Mouse (Mus musculus) liver, embryonic 15.5 days (tissue): Measurements from ENCODE around the gene Ubl3. TPM values are rescaled to one million over a fixed set of nuclear protein-coding genes. Genes with fewer than 3 reads are reported as not detected.

Experiments
- ATAC-seq: fragments of 200-750 bp; cut with Nextera tagmentation; 2 replicates; pipeline ENCODE4 v1.8.0; 2017; ENCODE audit warnings: moderate number of reproducible peaks, mild to moderate bottlenecking, moderate library complexity; ENCODE audit not compliant: insufficient read depth
- H3K27ac ChIP-seq: fragments of 300-500 bp; sonication (generic); replicated peaks from 2 replicates; pipeline ENCODE4 v1.5.1; 2015; ENCODE audit warnings: mild to moderate bottlenecking, inconsistent platforms
- H3K27me3 ChIP-seq: fragments of 300-500 bp; sonication (generic); 2 replicates; pipeline ENCODE4 v1.6.1; 2015; ENCODE audit warnings: mild to moderate bottlenecking, inconsistent platforms
- H3K36me3 ChIP-seq: fragments of 300-500 bp; sonication (generic); replicated peaks from 2 replicates; pipeline ENCODE4 v1.6.1; 2015; ENCODE audit warnings: moderate library complexity, mild to moderate bottlenecking, inconsistent platforms
- H3K4me1 ChIP-seq: fragments of 300-500 bp; sonication (generic); replicated peaks from 2 replicates; pipeline ENCODE4 v1.6.1; 2015; ENCODE audit warnings: inconsistent platforms
- H3K4me2 ChIP-seq: fragments of 300-500 bp; sonication (generic); 2 replicates; pipeline ENCODE4 v1.6.1; 2015; ENCODE audit warnings: moderate library complexity, mild to moderate bottlenecking, inconsistent platforms
- H3K4me3 ChIP-seq: fragments of 300-500 bp; sonication (generic); replicated peaks from 2 replicates; pipeline ENCODE4 v1.5.1; 2015; ENCODE audit warnings: mild to moderate bottlenecking, inconsistent platforms
- H3K9ac ChIP-seq: fragments of 300-500 bp; sonication (generic); 2 replicates; pipeline ENCODE4 v1.6.1; 2015; ENCODE audit warnings: moderate library complexity, mild to moderate bottlenecking, inconsistent platforms
- H3K9me3 ChIP-seq: fragments of 300-500 bp; sonication (generic); replicated peaks from 2 replicates; pipeline ENCODE4 v1.6.1; 2016; ENCODE audit warnings: inconsistent platforms
- WGBS: fragments of 180-500 bp; shearing (Covaris S2); methylation state at CpG from one replicate; pipeline ENCODE4 v1.1.7; 2015; ENCODE audit warnings: mixed read lengths; ENCODE audit not compliant: insufficient replicate concordance; 5-methylcytosine and 5-hydroxymethylcytosine counted together
- polyA plus RNA-seq: library from polyadenylated mRNA; unstranded; fragments of >200 nt; fragmentation: Nextera tagmentation; extraction: Ambion mirVana; gene quantifications from 2 replicates; pipeline ENCODE4 v1.2.1, GENCODE M21; 2015

The Ubl3 gene
- polyA plus RNA-seq, 1 experiment from 2014 or later, result 21.1 TPM

GRCm38 (mm10) chr5:148559261-148559958 is 6.8 kb upstream of the Ubl3 start:
- Histone ChIP-seq H3K27ac (no peak overlapping the region), H3K4me3 (no peak overlapping the region), H3K9ac (no peak overlapping the region), H3K36me3 (no peaks in the 10 kb centered on the region), H3K27me3 (peaks cover 19% of the 10 kb centered on the region), H3K9me3 (no peaks in the 10 kb centered on the region), H3K4me1 (peaks cover 7% of the 10 kb centered on the region; the same call in 1 of the 2 replicates), H3K4me2 (no peak overlapping the region)
- WGBS, result 44% methylated on average over 15 of the region's 15 CpGs
- no peak for ATAC-seq

DNA sequence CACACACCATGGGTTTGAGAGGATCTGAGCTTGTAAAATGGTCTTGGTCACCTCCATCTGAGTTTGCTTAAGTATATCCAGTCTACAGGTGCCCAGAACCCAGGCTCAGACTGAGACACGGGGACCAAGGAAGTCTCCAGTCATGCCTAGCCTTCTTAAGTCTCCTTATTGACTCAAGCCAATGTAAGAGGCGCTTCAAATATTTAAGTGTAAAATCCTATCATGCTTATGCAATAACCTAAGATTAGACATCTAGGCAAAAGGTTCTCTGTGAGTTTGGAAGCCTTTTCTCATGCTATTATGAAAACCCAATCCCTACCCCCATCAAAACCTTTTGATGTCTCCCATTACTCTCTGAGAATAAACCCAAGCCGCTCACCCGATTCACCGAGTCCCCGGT is 5.9 kb upstream of the Ubl3 start:
- ATAC-seq, result no peak
- H3K27ac ChIP-seq, result no peak overlapping the region
- no peak overlapping the region for H3K4me3 ChIP-seq
- H3K27me3 ChIP-seq, result peaks cover 28% of the 10 kb centered on the region
- H3K4me2 ChIP-seq, result no peak overlapping the region
- H3K36me3 ChIP-seq, result no peaks in the 10 kb centered on the region
- WGBS, result 78% methylated on average over 6 of the region's 6 CpGs
- no peak overlapping the region for H3K9ac ChIP-seq
- peaks cover 7% of the 10 kb centered on the region; the same call in 1 of the 2 replicates for H3K4me1 ChIP-seq
- H3K9me3 ChIP-seq, result no peaks in the 10 kb centered on the region

- no peaks in the 10 kb centered on the region for H3K9me3 ChIP-seq
- H3K9ac ChIP-seq, result no peak overlapping the region
- 62% methylated on average over 5 of the region's 5 CpGs for WGBS
- H3K4me1 ChIP-seq, result peaks cover 13% of the 10 kb centered on the region; the same call in 1 of the 2 replicates
- peaks cover 48% of the 10 kb centered on the region for H3K27me3 ChIP-seq
- H3K4me3 ChIP-seq, result no peak overlapping the region
- H3K36me3 ChIP-seq, result no peaks in the 10 kb centered on the region
- ATAC-seq, result no peak
- no peak overlapping the region for H3K27ac ChIP-seq
- no peak overlapping the region for H3K4me2 ChIP-seq
These were observed 3.9 kb upstream of the Ubl3 start for GRCm38 (mm10) chr5:148556509-148556908.

- ATAC-seq, result no peak
- Histone ChIP-seq H3K27ac (no peak overlapping the region), H3K4me2 (no peak overlapping the region), H3K4me3 (no peak overlapping the region), H3K9ac (no peak overlapping the region), H3K9me3 (no peaks in the 10 kb centered on the region), H3K27me3 (peaks cover 60% of the 10 kb centered on the region), H3K36me3 (no peaks in the 10 kb centered on the region), H3K4me1 (peaks cover 21% of the 10 kb centered on the region)
- WGBS, result 68% methylated on average over 10 of the region's 10 CpGs
These were observed 2.6 kb upstream of the Ubl3 start for GRCm38 (mm10) chr5:148555156-148555555.

- Histone ChIP-seq H3K4me3 (no peak overlapping the region), H3K4me2 (peak overlapping the region; percentile 21), H3K27me3 (peaks cover 63% of the 10 kb centered on the region), H3K4me1 (peaks cover 25% of the 10 kb centered on the region), H3K36me3 (no peaks in the 10 kb centered on the region), H3K27ac (no peak overlapping the region), H3K9ac (no peak overlapping the region), H3K9me3 (no peaks in the 10 kb centered on the region)
- WGBS, result 3% methylated on average over 16 of the region's 16 CpGs
- no peak for ATAC-seq
These were observed 2.1 kb upstream of the Ubl3 start for GRCm38 (mm10) chr5:148554701-148555100.

DNA sequence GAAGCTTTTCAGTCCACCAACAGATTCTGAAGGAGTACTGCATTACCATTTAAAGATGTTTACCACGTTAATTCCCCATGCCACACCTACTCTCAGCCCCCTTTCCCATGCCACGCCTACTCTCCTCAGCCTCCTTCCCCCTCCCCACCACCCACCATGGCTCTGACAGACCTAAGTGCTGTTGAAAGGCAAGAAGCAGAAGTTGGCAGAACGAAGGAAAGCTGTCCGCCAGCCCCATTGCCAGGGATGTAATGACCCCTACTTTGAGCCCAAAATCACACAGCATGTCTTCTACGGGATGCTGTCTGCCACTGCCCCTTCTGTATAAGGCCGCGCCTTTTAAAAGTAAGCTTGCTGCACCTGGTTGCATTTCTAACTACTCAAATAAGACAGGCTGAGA is 1.7 kb upstream of the Ubl3 start:
- peaks cover 30% of the 10 kb centered on the region for H3K4me1 ChIP-seq
- H3K27me3 ChIP-seq, result peaks cover 63% of the 10 kb centered on the region
- no peak overlapping the region for H3K4me3 ChIP-seq
- H3K27ac ChIP-seq, result no peak overlapping the region
- no peak overlapping the region for H3K9ac ChIP-seq
- 20% methylated on average over 7 of the region's 7 CpGs for WGBS
- H3K4me2 ChIP-seq, result peak overlapping the region; percentile 21
- no peaks in the 10 kb centered on the region for H3K36me3 ChIP-seq
- no peak for ATAC-seq
- H3K9me3 ChIP-seq, result no peaks in the 10 kb centered on the region

- H3K27me3 ChIP-seq, result peaks cover 63% of the 10 kb centered on the region
- 41% methylated on average over 14 of the region's 14 CpGs for WGBS
- no peaks in the 10 kb centered on the region for H3K9me3 ChIP-seq
- H3K27ac ChIP-seq, result no peak overlapping the region
- no peak overlapping the region for H3K4me3 ChIP-seq
- H3K36me3 ChIP-seq, result no peaks in the 10 kb centered on the region
- no peak overlapping the region for H3K9ac ChIP-seq
- H3K4me1 ChIP-seq, result peaks cover 31% of the 10 kb centered on the region
- no peak for ATAC-seq
- H3K4me2 ChIP-seq, result no peak overlapping the region
These were observed 1.1 kb upstream of the Ubl3 start for GRCm38 (mm10) chr5:148553723-148554122.

DNA sequence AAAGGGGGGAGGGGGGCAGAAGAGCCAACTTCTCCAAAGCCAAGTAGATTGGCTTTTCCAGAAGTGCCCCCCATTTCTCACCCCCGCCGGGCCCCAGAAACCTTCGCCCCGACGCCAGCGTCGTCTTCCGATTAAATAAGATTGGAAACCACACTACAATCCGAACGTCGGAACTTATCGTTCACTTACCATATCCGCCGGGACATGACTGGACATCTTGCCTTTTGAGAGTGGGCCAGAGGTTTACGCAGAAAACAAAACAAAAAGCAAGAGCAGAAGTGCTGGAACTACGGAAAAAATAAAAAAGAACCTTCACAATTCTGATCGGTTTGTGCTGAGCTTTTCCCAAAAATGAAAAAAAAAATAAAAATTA is 839 bp downstream of the Ubl3 start:
- WGBS, result under 1% methylated on average over 17 of the region's 17 CpGs
- Histone ChIP-seq H3K9ac (peak overlapping the region; percentile 69), H3K4me1 (peaks cover 49% of the 10 kb centered on the region), H3K9me3 (no peaks in the 10 kb centered on the region), H3K4me2 (peak overlapping the region; percentile 81), H3K36me3 (no peaks in the 10 kb centered on the region), H3K27me3 (peaks cover 63% of the 10 kb centered on the region), H3K27ac (peak overlapping the region; percentile 86), H3K4me3 (peak overlapping the region; percentile 71)
- no peak for ATAC-seq

GRCm38 (mm10) chr5:148550821-148551763 is 1.5 kb downstream of the Ubl3 start:
- Histone ChIP-seq H3K9me3 (no peaks in the 10 kb centered on the region), H3K27ac (peak overlapping the region; percentile 86), H3K4me3 (peak overlapping the region; percentile 71), H3K27me3 (peaks cover 59% of the 10 kb centered on the region), H3K4me2 (peak overlapping the region; percentile 81), H3K36me3 (no peaks in the 10 kb centered on the region), H3K9ac (peak overlapping the region; percentile 69), H3K4me1 (peaks cover 51% of the 10 kb centered on the region)
- 1% methylated on average over 28 of the region's 28 CpGs for WGBS
- no peak for ATAC-seq

- no peak overlapping the region for H3K27ac ChIP-seq
- no peak overlapping the region for H3K9ac ChIP-seq
These were observed 2.2 kb downstream of the Ubl3 start for GRCm38 (mm10) chr5:148550393-148550792.

GRCm38 (mm10) chr5:148549307-148549706 is 3.3 kb downstream of the Ubl3 start:
- Histone ChIP-seq H3K9ac (no peak overlapping the region), H3K4me1 (peaks cover 50% of the 10 kb centered on the region), H3K36me3 (no peaks in the 10 kb centered on the region), H3K27me3 (peaks cover 43% of the 10 kb centered on the region), H3K27ac (no peak overlapping the region), H3K9me3 (no peaks in the 10 kb centered on the region), H3K4me3 (no peak overlapping the region), H3K4me2 (no peak overlapping the region)
- 55% methylated on average over 4 of the region's 4 CpGs for whole genome bisulfite sequencing
- ATAC-seq, result no peak

More at GRCm38 (mm10) chr5:148550393-148550792, 2.2 kb downstream of the Ubl3 start:
- Histone ChIP-seq H3K4me2 (peak overlapping the region; percentile 81), H3K9me3 (no peaks in the 10 kb centered on the region), H3K4me3 (peak overlapping the region; percentile 71), H3K4me1 (peaks cover 55% of the 10 kb centered on the region), H3K36me3 (no peaks in the 10 kb centered on the region), H3K27me3 (peaks cover 54% of the 10 kb centered on the region)
- WGBS, result 7% methylated on average over 6 of the region's 6 CpGs
- ATAC-seq, result no peak
